Mouse (Mus musculus) thymus, adult 18-20 months (tissue): ENCODE measurements around the gene Sp4.

Source experiments
- DNase-seq, 2 experiments: peaks; one replicate each; pipeline ENCODE4 v3.0.0; 2022; ENCODE audit warnings: mixed read lengths in 2 of 2

Sp4 gene

DNA sequence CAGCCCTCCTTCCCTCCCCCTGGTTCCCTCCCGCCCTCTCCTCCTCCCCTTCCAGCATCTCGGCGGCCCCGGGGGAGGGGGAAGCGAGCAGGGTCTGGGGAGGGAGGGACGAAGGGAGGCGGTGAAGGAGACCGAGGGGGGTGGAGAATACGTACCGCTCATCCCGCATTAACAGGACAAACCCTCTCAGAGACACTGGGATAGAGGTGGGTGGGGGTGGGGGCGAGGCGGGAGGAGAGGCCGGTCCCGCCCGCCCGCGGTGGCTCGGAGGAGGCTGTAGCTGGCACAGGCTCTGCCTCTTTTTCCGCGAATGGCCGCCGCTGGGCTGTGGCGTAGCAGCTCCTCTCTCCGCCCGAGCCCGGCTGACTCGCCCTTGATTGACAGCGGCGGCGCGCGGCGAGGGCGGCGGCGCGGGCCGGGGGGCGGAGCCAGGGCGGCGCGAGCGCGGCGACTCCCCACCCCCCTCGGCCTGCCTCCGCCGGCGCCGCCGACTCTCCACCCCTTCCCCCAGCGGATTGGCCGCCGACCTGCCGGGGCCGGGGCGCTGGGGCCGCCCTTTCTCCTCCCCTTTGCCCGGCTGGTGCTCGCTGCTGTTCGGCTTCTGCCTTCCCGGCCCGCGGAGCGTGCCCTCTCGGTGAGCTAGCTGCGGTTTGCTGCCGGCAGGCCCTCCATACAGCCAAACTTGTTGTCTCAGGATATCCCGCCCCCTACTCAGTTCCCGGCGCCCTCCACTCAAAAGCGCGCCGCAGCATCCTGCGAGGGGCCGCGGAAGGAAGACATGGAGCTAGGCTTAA is at the start of gene Sp4:
Gene Sp4 (minus strand): TSS at position 369 of the 794 bp plus-strand sequence.
- peak; percentile 87 to 89 for DNase-seq

- no peak for DNase-seq
These were observed 37.9 kb upstream of the Sp4 start for GRCm38 (mm10) chr12:118339107-118339506.

DNA sequence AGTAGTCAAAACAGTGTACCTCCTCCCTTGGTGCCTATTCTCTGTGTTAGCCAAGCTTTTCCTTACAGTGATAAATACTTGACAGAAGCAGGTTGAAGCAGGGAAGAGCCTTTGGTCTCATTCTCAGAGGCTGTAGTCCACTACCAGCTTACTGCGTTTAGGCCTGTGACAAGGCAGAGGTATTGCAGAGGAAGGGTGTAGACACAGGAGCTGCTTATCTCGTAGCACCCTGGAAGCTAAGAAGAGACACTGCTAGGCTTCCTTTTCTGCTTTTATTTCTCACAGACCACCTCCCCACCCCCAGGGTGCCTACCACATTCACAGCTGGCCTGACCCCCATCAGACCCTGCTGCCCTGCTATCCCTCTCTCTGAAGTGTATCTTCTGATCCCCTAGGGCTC is 37.0 kb upstream of the Sp4 start:
- no peak for DNase-seq

DNA sequence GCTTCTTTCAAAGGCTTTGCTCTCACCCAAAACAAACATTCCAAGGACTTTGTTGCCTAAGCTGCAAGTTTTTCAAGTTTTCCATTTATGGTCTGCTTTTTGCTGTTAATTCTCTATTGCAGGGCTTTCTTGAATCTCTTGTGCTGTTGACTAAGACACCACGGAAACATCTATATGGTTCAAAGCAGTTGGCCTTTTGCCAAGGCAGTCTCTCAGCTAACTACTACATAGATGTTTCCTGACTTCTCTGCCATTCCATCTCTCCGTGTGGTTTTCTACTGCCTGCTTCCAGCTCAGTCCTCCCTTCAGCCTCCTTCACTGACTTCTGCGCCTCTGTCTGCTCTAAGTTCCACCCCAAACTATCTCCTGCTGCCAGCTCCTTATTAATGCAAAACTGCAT is 36.1 kb upstream of the Sp4 start:
- no peak for DNase-seq

DNA sequence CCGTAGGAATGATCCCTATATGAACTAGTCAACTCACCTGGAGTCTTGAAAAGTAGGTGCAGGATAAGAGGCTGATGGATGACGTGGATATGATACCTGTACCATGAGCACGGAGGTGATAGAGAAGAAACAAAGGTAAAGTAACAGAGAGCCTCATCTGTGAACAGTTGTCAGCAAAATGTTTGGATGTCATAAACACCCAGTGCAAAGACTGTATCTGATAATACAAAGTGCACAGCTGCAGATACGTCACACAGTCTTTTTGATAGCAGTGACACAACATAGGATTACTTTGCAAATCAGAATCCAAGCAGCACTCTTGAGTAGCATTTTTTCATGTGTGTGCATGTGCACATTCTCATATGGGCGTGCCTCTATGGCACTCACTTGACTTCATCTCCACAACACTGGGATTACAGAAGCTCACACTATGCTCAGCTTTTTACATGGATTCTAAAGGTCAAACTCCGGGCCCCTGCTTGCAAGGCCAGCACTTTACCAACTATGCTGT is 27.6 kb upstream of the Sp4 start:
- no peak for DNase-seq

DNA sequence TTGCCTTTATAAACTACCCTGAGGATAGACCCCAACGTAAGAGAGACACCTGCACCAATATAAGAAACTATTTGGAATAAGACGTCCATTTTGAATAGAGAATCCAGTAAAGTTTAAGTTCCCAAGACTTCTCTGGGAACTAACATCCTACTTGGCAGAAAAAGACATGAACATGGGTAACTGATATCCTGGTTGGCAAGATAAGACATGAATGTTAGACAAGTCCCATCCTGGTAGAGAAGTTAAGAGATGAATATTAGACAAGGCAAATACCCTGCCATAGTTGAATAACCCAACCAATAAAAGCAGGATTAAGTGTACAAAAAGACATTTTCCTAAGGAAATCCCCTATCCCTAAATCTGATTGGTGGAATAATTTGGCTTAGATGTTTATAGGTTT is 26.3 kb upstream of the Sp4 start:
- no peak for DNase-seq

GRCm38 (mm10) chr12:118326161-118326560 is 24.9 kb upstream of the Sp4 start:
- no peak for DNase-seq

- DNase-seq = no peak
These were observed 18.8 kb upstream of the Sp4 start for GRCm38 (mm10) chr12:118320076-118320475.

DNA sequence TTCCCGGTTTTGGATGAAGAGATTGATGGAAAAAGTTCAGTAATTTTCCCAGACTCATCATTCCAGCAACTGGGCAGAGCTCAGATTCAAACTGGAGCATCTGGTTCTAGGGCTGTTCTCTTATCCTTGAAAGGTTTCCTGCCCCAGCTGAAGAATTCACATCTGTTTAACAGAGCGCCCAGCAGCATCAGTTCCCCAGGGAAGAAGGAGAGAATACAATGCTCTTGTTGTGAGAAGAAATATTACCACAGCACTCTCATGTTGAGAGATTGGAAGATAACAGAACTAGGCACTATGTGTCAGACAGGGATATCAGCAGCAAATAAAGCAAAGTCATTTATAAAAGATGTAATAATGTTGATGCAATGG is 13.2 kb upstream of the Sp4 start:
- no peak for DNase-seq

DNA sequence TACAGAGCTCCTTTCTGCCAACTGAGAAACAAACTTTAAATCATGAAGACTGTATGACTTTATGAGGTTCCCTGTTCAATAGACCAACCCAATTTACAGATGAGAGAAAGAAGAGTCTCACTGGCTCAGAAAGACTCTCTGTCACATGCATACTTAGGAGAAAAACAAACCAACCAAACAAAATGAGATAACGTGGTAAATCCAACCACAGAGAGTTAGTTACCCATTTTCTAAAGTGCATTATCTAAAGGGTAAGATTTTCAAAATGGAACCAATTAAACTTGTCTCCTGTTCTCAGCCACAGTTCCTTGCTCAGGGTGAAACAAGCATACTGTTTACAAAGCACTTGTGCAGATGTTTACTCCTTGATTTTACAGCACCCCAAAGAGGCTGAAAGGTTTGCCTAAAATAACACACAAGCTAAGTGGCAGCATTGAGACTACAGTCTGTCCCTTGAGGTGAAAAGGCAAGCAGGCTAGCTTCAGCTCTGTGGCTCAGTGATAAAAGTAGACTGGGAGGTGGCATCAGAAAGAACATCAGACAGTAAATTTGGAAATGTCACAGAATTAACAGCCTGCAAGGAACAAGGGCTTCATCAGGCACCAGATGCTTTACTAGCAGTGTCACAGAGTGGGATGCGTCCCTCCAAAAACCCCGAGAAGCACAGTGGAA is 12.7 kb upstream of the Sp4 start:
- DNase-seq = no peak

DNA sequence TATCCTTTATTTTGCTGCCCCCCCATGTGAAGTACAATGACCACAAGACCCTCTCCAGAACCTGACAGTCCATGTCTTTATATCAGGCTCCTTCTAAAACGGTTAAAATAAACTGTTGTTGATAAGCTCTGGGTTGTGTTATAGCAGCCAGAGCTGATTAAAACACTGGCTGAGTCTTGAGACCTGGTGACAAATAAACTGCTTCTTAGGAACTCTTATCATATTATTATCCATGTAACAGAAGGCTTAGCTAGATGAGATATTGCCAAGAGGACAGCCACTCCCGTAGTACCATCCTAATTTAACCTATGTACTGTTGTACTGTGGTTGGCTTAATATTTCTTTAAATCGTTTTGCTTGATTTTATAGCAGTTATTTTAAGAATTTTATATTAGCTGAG is 2.3 kb upstream of the Sp4 start:
- DNase-seq = no peak

GRCm38 (mm10) chr12:118303066-118303465 is 1.8 kb upstream of the Sp4 start:
- DNase-seq = no peak

GRCm38 (mm10) chr12:118301866-118302835 is 911 bp upstream of the Sp4 start:
- DNase-seq = peak; percentile 99

- DNase-seq = no peak
These were observed 527 bp downstream of the Sp4 start for GRCm38 (mm10) chr12:118300754-118301071.

- DNase-seq = peak in 1 of 2 experiments; percentile 30
These were observed 1.3 kb downstream of the Sp4 start for GRCm38 (mm10) chr12:118299956-118300355.

DNA sequence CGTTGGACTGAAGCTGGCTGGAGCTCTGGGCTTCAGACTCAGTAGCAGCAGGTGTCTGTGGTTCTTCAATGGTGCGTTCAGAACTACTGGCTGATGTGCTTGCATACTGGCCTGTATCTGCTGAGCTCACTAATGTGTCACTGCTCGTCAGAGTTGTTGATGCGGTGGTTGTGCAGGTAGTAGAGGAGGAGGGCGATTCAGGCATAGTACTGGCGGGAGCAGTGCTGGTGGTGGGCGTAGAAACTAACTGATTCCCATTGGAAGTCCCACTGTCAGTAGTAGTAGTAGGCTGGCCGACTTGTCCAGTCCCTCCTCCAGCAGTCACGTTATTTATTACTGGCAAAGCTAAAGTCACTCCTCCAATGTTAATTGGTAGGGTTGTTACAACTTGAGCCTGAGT is 2.1 kb downstream of the Sp4 start:
- no peak for DNase-seq

- DNase-seq = no peak
These were observed 2.7 kb downstream of the Sp4 start for GRCm38 (mm10) chr12:118298516-118298915.

DNA sequence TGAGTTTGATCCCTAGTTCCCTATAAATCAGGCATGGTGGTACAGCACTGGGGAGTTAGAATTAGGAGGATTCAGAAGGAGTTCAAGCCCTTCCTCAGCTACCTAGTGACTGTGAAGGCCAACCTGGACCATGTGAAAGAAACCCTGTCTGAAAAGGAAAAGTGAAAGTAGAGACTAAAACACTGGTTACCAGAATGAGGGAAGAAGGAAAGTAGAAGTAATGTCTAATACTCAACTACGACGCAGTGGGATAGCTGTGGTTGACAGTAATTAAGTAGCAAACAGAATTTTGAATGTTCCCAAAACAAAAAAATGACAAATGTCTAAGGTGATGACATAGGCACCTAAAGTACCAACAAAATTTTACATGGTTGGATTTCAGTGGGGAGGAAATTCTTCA is 5.0 kb downstream of the Sp4 start:
- no peak for DNase-seq

GRCm38 (mm10) chr12:118295793-118296192 is 5.4 kb downstream of the Sp4 start:
- no peak for DNase-seq

GRCm38 (mm10) chr12:118288947-118289346 is 12.3 kb downstream of the Sp4 start:
- no peak for DNase-seq

DNA sequence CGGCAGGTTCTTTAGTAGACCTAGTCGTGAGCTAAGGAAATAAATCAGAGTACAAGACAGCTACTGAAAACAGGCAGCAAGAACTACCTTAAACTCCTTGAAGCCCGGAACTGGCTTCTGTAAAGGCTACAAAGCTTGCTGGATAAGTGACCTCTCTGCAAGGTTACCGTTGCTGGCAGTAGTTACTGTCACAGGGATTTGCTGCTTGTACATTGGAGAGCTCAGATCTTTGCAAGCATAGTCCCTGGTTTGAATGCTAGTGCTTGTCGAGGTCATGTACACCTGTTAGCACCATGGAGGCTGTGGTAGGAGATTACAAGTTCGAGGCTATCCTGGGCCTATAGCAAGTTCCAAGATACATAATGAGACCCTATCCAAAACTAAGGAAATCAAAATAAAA is 16.1 kb downstream of the Sp4 start:
- no peak for DNase-seq

GRCm38 (mm10) chr12:118281961-118282360 is 19.3 kb downstream of the Sp4 start:
- no peak for DNase-seq

DNA sequence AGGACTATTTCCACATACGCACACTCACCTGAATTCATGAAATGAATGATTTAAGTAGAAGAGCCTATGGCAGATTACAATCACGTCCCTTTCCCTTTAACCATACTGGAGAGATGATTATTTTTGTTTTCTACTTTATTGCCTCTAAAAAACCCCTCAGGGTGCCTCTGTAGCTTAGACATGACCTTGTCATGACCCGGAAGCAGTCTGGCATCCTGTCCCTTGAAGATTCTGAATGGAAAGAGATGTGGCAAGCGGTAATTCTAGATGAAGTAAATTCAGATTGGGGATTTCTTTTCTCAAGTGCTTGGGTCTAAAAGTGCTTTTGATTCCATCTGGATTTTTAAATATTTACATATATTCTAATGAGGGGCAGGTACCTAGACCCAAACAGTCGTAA is 24.9 kb downstream of the Sp4 start:
- DNase-seq = no peak
